Mouse (Mus musculus) gastrocnemius, postnatal 36 days (tissue): ENCODE results near the gene Plgrkt. TPM values are rescaled to one million over a fixed set of nuclear protein-coding genes. Genes with fewer than 3 reads are reported as not detected.
"Not testable (repeated sequence)": the region's sequence is repeated elsewhere in the genome, so short reads cannot be mapped to it uniquely, and the experiment has no call there.

Source experiments
- DNase-seq, 2 experiments: peaks; one replicate each; pipeline ENCODE4 v3.0.0; 2022
- intact Hi-C: fragments of 180-260 bp; cut with DNase I; formaldehyde crosslinking; loops from one replicate; pipeline ENCODE4 v1.15.1; 2025
- long read RNA-seq, 2 experiments: library from polyadenylated mRNA; stranded (forward); transcript quantifications; one replicate each; pipeline ENCODE4 v2.0.0; 2021
- total RNA-seq, 2 experiments: library from RNA; stranded (reverse); gene quantifications; 2 replicates each; pipeline ENCODE4 v1.2.3; 2021

The Plgrkt gene
- total RNA-seq = 10 to 100 TPM; 15.5 to 17.4 TPM
- long read RNA-seq, experiment 1, transcript Plgrkt-209 (4 exons, 604 nt) = minor isoform, 6 of 20 reads
- long read RNA-seq, experiment 1, transcript Plgrkt-208 (6 exons, 1,020 nt) = major isoform, 12 of 20 reads
- long read RNA-seq, experiment 1, partial matches to known transcripts = 1 of 20 reads
- long read RNA-seq, experiment 1, other reads (novel, unspliced or antisense) = 1 of 20 reads
- long read RNA-seq, experiment 2, transcript Plgrkt-208 (6 exons, 1,020 nt) = major isoform, 22 of 31 reads
- long read RNA-seq, experiment 2, partial matches to known transcripts = 0 of 31 reads
- long read RNA-seq, experiment 2, other reads (novel, unspliced or antisense) = 6 of 31 reads

- peak; percentile 48 to 56 for DNase-seq
- intact Hi-C loops = loop anchor here (5.0 kb wide), 1 partner anchor 195 kb away; no protein-coding TSS in a partner anchor
Measured at GRCm38 (mm10) chr19:29366969-29367622, at the start of gene Plgrkt, which contains the start of gene Cd274. Gene Plgrkt, minus strand, starts transcription at chr19:29367390. Gene Cd274, plus strand, starts transcription at chr19:29367455.

GRCm38 (mm10) chr19:29416393-29416902, 49.3 kb upstream of the Plgrkt start:
- no peak for DNase-seq
- intact Hi-C loops = no loop called here

GRCm38 (mm10) chr19:29414917-29415316, 47.7 kb upstream of the Plgrkt start:
- intact Hi-C loops, DNase-seq: not testable (repeated sequence)

GRCm38 (mm10) chr19:29414513-29414912, 47.3 kb upstream of the Plgrkt start:
- DNase-seq = no peak

GRCm38 (mm10) chr19:29412476-29413420, 45.6 kb upstream of the Plgrkt start:
- peak in 1 of 2 experiments; percentile 19 for DNase-seq
- intact Hi-C loops = no loop called here

More at GRCm38 (mm10) chr19:29414513-29414912, 47.3 kb upstream of the Plgrkt start:
- intact Hi-C loops = no loop called here

- intact Hi-C loops = no loop called here
- DNase-seq = no peak
Measured at GRCm38 (mm10) chr19:29410619-29411018, 43.4 kb upstream of the Plgrkt start, which contains the start of gene Pdcd1lg2. Gene Pdcd1lg2, plus strand, starts transcription at chr19:29410919.

- DNase-seq = no peak
- intact Hi-C loops = no loop called here
Measured at GRCm38 (mm10) chr19:29406042-29407017, 39.1 kb upstream of the Plgrkt start.

- DNase-seq = no peak
- intact Hi-C loops = no loop called here
Measured at GRCm38 (mm10) chr19:29405388-29405787, 38.2 kb upstream of the Plgrkt start.

GRCm38 (mm10) chr19:29403251-29403650, 36.1 kb upstream of the Plgrkt start:
- no peak for DNase-seq
- intact Hi-C loops = no loop called here

GRCm38 (mm10) chr19:29402621-29403020, 35.4 kb upstream of the Plgrkt start:
- intact Hi-C loops = no loop called here
- DNase-seq = no peak

- no peak for DNase-seq
- intact Hi-C loops = no loop called here
Measured at GRCm38 (mm10) chr19:29400466-29400865, 33.3 kb upstream of the Plgrkt start.

GRCm38 (mm10) chr19:29399786-29400185, 32.6 kb upstream of the Plgrkt start:
- no peak for DNase-seq
- intact Hi-C loops = loop anchor here (5.0 kb wide), 1 partner anchor 33 kb away; no protein-coding TSS in a partner anchor

GRCm38 (mm10) chr19:29396353-29396752, 29.2 kb upstream of the Plgrkt start:
- no peak for DNase-seq
- intact Hi-C loops = loop anchor here (5.0 kb wide), 1 partner anchor 36 kb away; no protein-coding TSS in a partner anchor

- no peak for DNase-seq
- intact Hi-C loops = loop anchor here (5.0 kb wide), 1 partner anchor 38 kb away; no protein-coding TSS in a partner anchor
Measured at GRCm38 (mm10) chr19:29394721-29395120, 27.5 kb upstream of the Plgrkt start.

- DNase-seq = no peak
- intact Hi-C loops = no loop called here
Measured at GRCm38 (mm10) chr19:29393333-29393732, 26.1 kb upstream of the Plgrkt start.

- intact Hi-C loops = no loop called here
- DNase-seq = no peak
Measured at GRCm38 (mm10) chr19:29391279-29391678, 24.1 kb upstream of the Plgrkt start.

GRCm38 (mm10) chr19:29390483-29390882, 23.3 kb upstream of the Plgrkt start:
- no peak for DNase-seq
- intact Hi-C loops = no loop called here

- DNase-seq = no peak
- intact Hi-C loops = no loop called here
Measured at GRCm38 (mm10) chr19:29388818-29389217, 21.6 kb upstream of the Plgrkt start.

- intact Hi-C loops = no loop called here
- DNase-seq = no peak
Measured at GRCm38 (mm10) chr19:29385822-29386221, 18.6 kb upstream of the Plgrkt start.
